Comparison of ENCODE assay signal across 24 mouse cellular contexts in the genomic region with DNA sequence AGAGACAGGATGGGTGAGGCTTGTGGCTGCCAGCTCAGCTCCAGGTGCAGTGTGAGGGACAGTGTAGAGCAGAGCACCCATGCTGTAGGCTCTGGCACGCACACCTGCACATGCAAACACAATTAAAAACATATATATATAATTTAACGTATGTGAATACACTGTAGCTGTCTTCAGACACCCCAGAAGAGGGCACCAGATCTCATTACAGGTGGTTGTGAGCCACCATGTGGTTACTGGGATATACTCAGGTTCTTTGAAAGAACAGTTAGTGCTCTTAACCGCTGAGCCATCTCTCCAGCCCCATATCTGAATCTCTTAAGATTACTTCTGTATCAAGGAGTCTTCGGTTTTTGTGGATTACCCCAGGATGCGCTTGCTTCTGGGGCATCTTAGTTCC. TPM values are rescaled to one million over a fixed set of nuclear protein-coding genes. Genes with fewer than 3 reads are reported as not detected.
DNase-seq lines count a peak whose midpoint lies in the region; ATAC-seq and TF ChIP-seq lines count a peak whose summit lies in the region.
"Had no signal": no experiment of that assay in that cellular context is flagged by ENCODE, and none has a peak within 500 bp of the region (broad histone marks: within the 10 kb centered on the region; RNA-seq: fewer than 3 reads in every experiment).

No protein-coding gene starts in this region.

- H3K4me2 ChIP-seq in heart, postnatal 0 days (ENCODE audit: low read depth, low read length): no peak overlapping the region
- H3K4me2 ChIP-seq in liver, embryonic 14.5 days (ENCODE audit: low read depth): no peak overlapping the region
- H3K4me2 ChIP-seq: forebrain, embryonic 13.5 days; heart, embryonic 13.5 days; limb, embryonic 13.5 days; lung, embryonic 15.5 days; midbrain, embryonic 12.5 days had no signal

- H3K4me3 ChIP-seq in heart, postnatal 0 days (ENCODE audit: low read depth, low read length): no peak overlapping the region
- H3K4me3 ChIP-seq in heart, embryonic 10.5 days: no peak overlapping the region
- H3K4me3 ChIP-seq in liver, embryonic 14.5 days (ENCODE audit: insufficient read depth in 1 of 2, low read depth in 2 of 2, low read length in 2 of 2): no peak overlapping the region
- H3K4me3 ChIP-seq: embryonic facial prominence, embryonic 10.5 days; forebrain, embryonic 13.5 days; heart, embryonic 13.5 days; limb, embryonic 13.5 days; lung, embryonic 15.5 days; midbrain, embryonic 12.5 days; myocyte had no signal

- DNase-seq in heart, postnatal 0 days (ENCODE audit: low spot score): no peak
- DNase-seq in heart, embryonic 10.5 days (ENCODE audit: low spot score): no peak
- no peak for DNase-seq in liver, embryonic 14.5 days (ENCODE audit: low read depth in 3 of 3, low spot score in 3 of 3)
- DNase-seq in liver: no peak
- DNase-seq in R1 (ENCODE audit: low read depth, low spot score): peak; percentile 47
- DNase-seq in thymus, postnatal 25 days: peak; percentile 29
- no peak for DNase-seq in layer of hippocampus, adult 9-10 months (ENCODE audit: low spot score)
- DNase-seq: adrenal gland, adult 8-10 months; cerebellum, adult 11-12 months; heart, postnatal 4 days had no signal

- H3K27me3 ChIP-seq in heart, postnatal 0 days (ENCODE audit: control insufficient read depth, insufficient read depth, low read length): no peaks in the 10 kb centered on the region
- H3K27me3 ChIP-seq in heart, embryonic 10.5 days (ENCODE audit: insufficient read depth, poor library complexity, severe bottlenecking): no peaks in the 10 kb centered on the region
- no peaks in the 10 kb centered on the region for H3K27me3 ChIP-seq in liver, embryonic 14.5 days (ENCODE audit: control insufficient read depth, insufficient read depth, low read length)
- H3K27me3 ChIP-seq: forebrain, embryonic 13.5 days; heart, embryonic 13.5 days; limb, embryonic 13.5 days; lung, embryonic 15.5 days had no signal

- H3K9ac ChIP-seq in heart, postnatal 0 days (replicated peaks; ENCODE audit: low read depth, low read length): no peak overlapping the region
- no peak overlapping the region for H3K9ac ChIP-seq in liver, embryonic 14.5 days (replicated peaks)
- H3K9ac ChIP-seq: forebrain, embryonic 13.5 days; heart, embryonic 13.5 days; limb, embryonic 13.5 days; lung, embryonic 15.5 days; midbrain, embryonic 12.5 days had no signal

- no peak for ATAC-seq in heart, postnatal 0 days (ENCODE audit: insufficient read depth, low read depth)
- no peak for ATAC-seq in liver, embryonic 14.5 days (ENCODE audit: insufficient read depth)
- no peak for ATAC-seq in inflammation-experienced regulatory T-cells, adult 6 months
- ATAC-seq: forebrain, embryonic 13.5 days had no signal

- WGBS in heart, postnatal 0 days: 82% methylated on average over 5 of the region's 5 CpGs
- 77% methylated on average over 5 of the region's 5 CpGs for WGBS in heart, embryonic 10.5 days
- WGBS in liver, embryonic 14.5 days (ENCODE audit: insufficient replicate concordance): 72% methylated on average over 5 of the region's 5 CpGs

- TF ChIP-seq EP300 in heart, postnatal 0 days (IDR thresholded peaks at IDR 0.05; ENCODE audit: low read depth): no peak
- TF ChIP-seq EP300 in liver, embryonic 14.5 days (IDR thresholded peaks at IDR 0.05; ENCODE audit: low read depth): no peak

- no peak overlapping the region for H3K27ac ChIP-seq in heart, postnatal 0 days (ENCODE audit: low read depth)
- no peak overlapping the region for H3K27ac ChIP-seq in heart, embryonic 10.5 days
- H3K27ac ChIP-seq in liver, embryonic 14.5 days: no peak overlapping the region
- H3K27ac ChIP-seq: embryonic facial prominence, embryonic 10.5 days; forebrain, embryonic 13.5 days; heart, embryonic 13.5 days; limb, embryonic 13.5 days; lung, embryonic 15.5 days; midbrain, embryonic 12.5 days had no signal

- peak; percentile 14; the same call in 1 of the 2 replicates for TF ChIP-seq CTCF in heart, postnatal 0 days (IDR thresholded peaks at IDR 0.05; ENCODE audit: low read depth)
- TF ChIP-seq CTCF in liver, embryonic 14.5 days (IDR thresholded peaks at IDR 0.05; ENCODE audit: low read depth): peak; percentile 12; the same call in 1 of the 2 replicates

- peaks cover 51% of the 10 kb centered on the region for H3K36me3 ChIP-seq in heart, postnatal 0 days (replicated peaks; ENCODE audit: control insufficient read depth, insufficient read depth, low read length)
- H3K36me3 ChIP-seq in heart, embryonic 10.5 days: peaks cover 49% of the 10 kb centered on the region
- peaks cover 24% of the 10 kb centered on the region for H3K36me3 ChIP-seq in liver, embryonic 14.5 days (replicated peaks; ENCODE audit: control insufficient read depth, insufficient read depth, low read depth)

- H3K4me1 ChIP-seq in heart, postnatal 0 days (ENCODE audit: control insufficient read depth, insufficient read depth): no peaks in the 10 kb centered on the region
- H3K4me1 ChIP-seq in heart, embryonic 10.5 days: peaks cover 20% of the 10 kb centered on the region
- H3K4me1 ChIP-seq in liver, embryonic 14.5 days (replicated peaks; ENCODE audit: control insufficient read depth in 2 of 2, insufficient read depth in 2 of 2, low read length in 1 of 2): 0 out of 4 replicates have a peak, but pooled peaks cover 2 to 3% of the 10 kb centered on the region in 2 experiments

- H3K9me3 ChIP-seq in heart, postnatal 0 days (replicated peaks; ENCODE audit: control insufficient read depth, low read length): no peaks in the 10 kb centered on the region
- H3K9me3 ChIP-seq in heart, embryonic 10.5 days: no peaks in the 10 kb centered on the region
- H3K9me3 ChIP-seq in liver, embryonic 14.5 days (ENCODE audit: control insufficient read depth, low read length): no peaks in the 10 kb centered on the region
- H3K9me3 ChIP-seq: embryonic facial prominence, embryonic 10.5 days; forebrain, embryonic 13.5 days; G1E; heart, embryonic 13.5 days; limb, embryonic 13.5 days; lung, embryonic 15.5 days; midbrain, embryonic 12.5 days had no signal

RNA-seq across cellular contexts. Expression of a gene that starts 10.3 kb away (rescaled TPM):
- total RNA-seq in heart, postnatal 0 days (2014; rRNA removed; ENCODE audit: low replicate concordance): 20.2 and 50.1 TPM in 2 replicates
- 50.0 and 50.9 TPM in 2 replicates for polyA plus RNA-seq in heart, postnatal 0 days (2015; fragmentation: Nextera tagmentation; extraction: Ambion mirVana)
- polyA plus RNA-seq in heart, embryonic 10.5 days (2016; fragmentation: Nextera tagmentation; extraction: Ambion mirVana): 73.7 and 88.8 TPM in 2 replicates
- 14.4 and 31.0 TPM in 2 replicates for polyA plus RNA-seq in liver, embryonic 14.5 days (2012; rRNA removed)
- 36.0 and 39.6 TPM in 2 replicates for polyA plus RNA-seq in liver, embryonic 14.5 days (2014; fragmentation: Nextera tagmentation; extraction: Ambion mirVana)
- 100 to 1,000 TPM; 177 to 182 (median 181) TPM for polyA plus RNA-seq in inflammation-experienced regulatory T-cells, adult 6 months (2017; shearing (Covaris generic))

RNA-seq across cellular contexts. Expression of a gene that starts 31.1 kb away (rescaled TPM):
- 4,273 and 4,731 TPM in 2 replicates for total RNA-seq in heart, postnatal 0 days (2014; rRNA removed; ENCODE audit: low replicate concordance)
- 1,026 and 1,537 TPM in 2 replicates for polyA plus RNA-seq in heart, postnatal 0 days (2015; fragmentation: Nextera tagmentation; extraction: Ambion mirVana)
- polyA plus RNA-seq in heart, embryonic 10.5 days (2016; fragmentation: Nextera tagmentation; extraction: Ambion mirVana): 2,022 and 5,104 TPM in 2 replicates
- polyA plus RNA-seq in liver, embryonic 14.5 days (2012; rRNA removed): 0.03 and 0.07 TPM in 2 replicates
- polyA plus RNA-seq in liver, embryonic 14.5 days (2014; fragmentation: Nextera tagmentation; extraction: Ambion mirVana): 0.05 TPM in 1 of 2 replicates, not detected in the other
- polyA plus RNA-seq in inflammation-experienced regulatory T-cells, adult 6 months (2017; shearing (Covaris generic)): not detected
- total RNA-seq: adrenal gland, adult 8-10 months; neutrophil, adult 5-6 weeks had no signal

RNA-seq across cellular contexts. Expression of a gene that starts 48.8 kb away (rescaled TPM):
- total RNA-seq in heart, postnatal 0 days (2014; rRNA removed; ENCODE audit: low replicate concordance): not detected in 2 replicates
- not detected in 2 replicates for polyA plus RNA-seq in heart, postnatal 0 days (2015; fragmentation: Nextera tagmentation; extraction: Ambion mirVana)
- polyA plus RNA-seq in heart, embryonic 10.5 days (2016; fragmentation: Nextera tagmentation; extraction: Ambion mirVana): not detected in 2 replicates
- not detected in 2 replicates for polyA plus RNA-seq in liver, embryonic 14.5 days (2012; rRNA removed)
- not detected in 2 replicates for polyA plus RNA-seq in liver, embryonic 14.5 days (2014; fragmentation: Nextera tagmentation; extraction: Ambion mirVana)
- polyA plus RNA-seq in inflammation-experienced regulatory T-cells, adult 6 months (2017; shearing (Covaris generic)): not detected
- total RNA-seq: adrenal gland, adult 8-10 months; G1E; gastrocnemius, postnatal 4 days; heart, postnatal 4 days; layer of hippocampus, adult 8-10 months; neutrophil, adult 5-6 weeks had no signal
- polyA plus RNA-seq: embryonic facial prominence, embryonic 10.5 days; forebrain, embryonic 13.5 days; G1E; heart, embryonic 13.5 days; kidney, embryonic 14.5 days; limb, embryonic 13.5 days; lung, embryonic 15.5 days; midbrain, embryonic 12.5 days; myocyte; small intestine, adult 2 months had no signal

RNA-seq across cellular contexts. Expression of a gene that starts 58.8 kb away (rescaled TPM):
- 3,860 and 3,976 TPM in 2 replicates for total RNA-seq in heart, postnatal 0 days (2014; rRNA removed; ENCODE audit: low replicate concordance)
- polyA plus RNA-seq in heart, postnatal 0 days (2015; fragmentation: Nextera tagmentation; extraction: Ambion mirVana): 8,242 and 9,737 TPM in 2 replicates
- 2,034 and 3,157 TPM in 2 replicates for polyA plus RNA-seq in heart, embryonic 10.5 days (2016; fragmentation: Nextera tagmentation; extraction: Ambion mirVana)
- polyA plus RNA-seq in liver, embryonic 14.5 days (2012; rRNA removed): 0.01 and 0.02 TPM in 2 replicates
- polyA plus RNA-seq in liver, embryonic 14.5 days (2014; fragmentation: Nextera tagmentation; extraction: Ambion mirVana): not detected in 2 replicates
- polyA plus RNA-seq in inflammation-experienced regulatory T-cells, adult 6 months (2017; shearing (Covaris generic)): not detected
- total RNA-seq: adrenal gland, adult 8-10 months; neutrophil, adult 5-6 weeks had no signal
- polyA plus RNA-seq: small intestine, adult 2 months had no signal

Comparison
In these comparisons a context has a peak if more than half of its experiments do, and no peak if none do; other contexts are left out.
1. DNase-seq: peak in R1 (single experiment) and thymus, postnatal 25 days (single experiment); none in heart, postnatal 0 days (single experiment), heart, embryonic 10.5 days (single experiment), liver, embryonic 14.5 days (0 of 3), liver (single experiment) and layer of hippocampus, adult 9-10 months (single experiment).
2. RNA of a gene that starts 31.1 kb away (polyA plus RNA-seq): 2,022 to 5,104 TPM in heart, embryonic 10.5 days and 1,026 to 1,537 TPM in heart, postnatal 0 days; 0.03 to 0.07 TPM in liver, embryonic 14.5 days and not detected in inflammation-experienced regulatory T-cells, adult 6 months; every median in the first group is over 100 times any median in the second.